Mouse (Mus musculus): ENCODE measurements around the gene Kdm5a.

- no peak for TF ChIP-seq EP300 (IDR thresholded peaks at IDR 0.05; ENCODE audit: insufficient read depth, low read depth, low read length)
- TF ChIP-seq CTCF (IDR thresholded peaks at IDR 0.05; ENCODE audit: low read depth, low read length) = no peak
- TF ChIP-seq POLR2A (IDR thresholded peaks at IDR 0.05; ENCODE audit: insufficient read depth, low read length) = no peak
These were observed 115.4 kb downstream of the Kdm5a start for GRCm38 (mm10) chr6:120479302-120479701.
